Mouse (Mus musculus): ENCODE measurements at regions not wholly inside any gene's neighbourhood (a gene's known extent, or its start where the extent isn't known, plus 50 kb on each side); places are given as distances from the start of the nearest gene placed in this dataset.

DNA sequence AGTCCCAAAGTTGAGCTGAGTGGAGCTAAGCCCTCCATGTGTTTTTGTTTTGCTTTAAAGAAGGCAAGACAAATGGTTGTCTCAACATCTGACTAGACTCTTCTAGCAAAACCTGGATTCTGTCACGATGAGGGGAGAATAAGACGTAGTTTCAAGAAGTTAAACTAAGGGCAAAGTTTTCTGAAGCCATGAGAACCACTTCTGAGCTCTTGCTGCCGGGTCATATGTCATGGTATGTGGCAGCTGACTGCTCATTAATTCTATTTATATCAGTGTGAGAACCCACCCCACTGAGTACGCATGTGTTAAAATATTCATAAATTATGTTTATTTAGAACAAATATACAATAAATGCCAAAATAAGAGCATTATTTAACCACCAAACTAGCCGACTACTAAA lies 58.4 kb upstream of the Etaa1 start:
- no peak for DNase-seq (ENCODE audit: low read depth)

DNA sequence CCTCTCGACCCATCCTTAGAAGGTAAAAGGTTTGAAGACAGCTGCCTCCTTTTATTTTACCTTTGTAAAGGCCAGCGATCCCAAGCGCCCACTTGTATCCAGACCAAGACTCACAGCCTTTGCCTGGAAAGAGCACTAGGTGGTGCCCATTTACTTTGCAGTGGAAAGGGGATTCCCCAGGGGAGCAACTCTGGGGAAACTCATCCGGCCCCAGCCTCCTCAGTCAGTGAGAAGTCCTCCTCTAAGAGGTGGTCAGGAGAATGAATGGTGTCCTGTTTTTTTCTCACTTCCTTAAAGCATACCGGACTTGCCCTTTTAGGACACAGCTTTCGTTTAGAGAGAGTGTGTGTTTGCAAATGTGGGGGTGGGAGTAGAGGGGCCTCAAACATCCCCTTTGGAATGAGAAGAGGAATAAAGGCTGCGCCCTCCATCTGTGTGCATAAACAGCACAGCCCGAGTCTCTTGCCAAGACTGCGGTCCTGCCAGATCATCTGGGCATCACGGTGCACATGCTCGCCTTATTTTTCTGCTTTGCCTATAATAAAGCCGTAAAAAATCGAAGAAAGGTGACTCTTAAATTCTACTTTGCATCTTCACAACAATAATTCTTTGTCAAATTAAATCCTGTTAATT lies 57.5 kb upstream of the Etaa1 start:
- peak; percentile 49 for DNase-seq (ENCODE audit: low read depth)

DNA sequence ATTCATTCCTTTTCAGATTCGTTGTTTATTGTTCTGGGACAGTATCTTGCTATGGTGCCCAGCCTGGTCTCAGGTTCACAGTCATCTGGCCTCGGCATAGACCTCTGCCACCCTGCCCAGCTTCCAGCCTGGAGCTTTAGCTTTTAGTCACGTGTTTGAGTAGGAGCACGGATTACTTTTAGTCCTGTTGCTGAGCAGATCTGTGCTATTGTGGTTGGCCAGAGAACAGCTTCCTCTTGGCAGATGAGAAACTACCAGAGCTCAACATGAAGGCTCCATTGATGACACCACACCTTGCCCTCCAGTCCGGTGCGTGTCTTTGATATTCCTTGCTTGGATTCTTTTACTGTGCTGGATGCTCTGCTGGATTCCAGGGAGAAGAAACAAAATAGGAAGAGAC lies 54.5 kb upstream of the Etaa1 start:
- no peak for DNase-seq (ENCODE audit: low read depth)
